Mouse (Mus musculus): ENCODE measurements at regions not wholly inside any gene's neighbourhood (a gene's known extent, or its start where the extent isn't known, plus 50 kb on each side); places are given as distances from the start of the nearest gene placed in this dataset.
A peak's percentile ranks its signal among the peaks of the same experiment; 100 is the strongest.
"Not testable (repeated sequence)": the region's sequence is repeated elsewhere in the genome, so short reads cannot be mapped to it uniquely, and the experiment has no call there.

DNA sequence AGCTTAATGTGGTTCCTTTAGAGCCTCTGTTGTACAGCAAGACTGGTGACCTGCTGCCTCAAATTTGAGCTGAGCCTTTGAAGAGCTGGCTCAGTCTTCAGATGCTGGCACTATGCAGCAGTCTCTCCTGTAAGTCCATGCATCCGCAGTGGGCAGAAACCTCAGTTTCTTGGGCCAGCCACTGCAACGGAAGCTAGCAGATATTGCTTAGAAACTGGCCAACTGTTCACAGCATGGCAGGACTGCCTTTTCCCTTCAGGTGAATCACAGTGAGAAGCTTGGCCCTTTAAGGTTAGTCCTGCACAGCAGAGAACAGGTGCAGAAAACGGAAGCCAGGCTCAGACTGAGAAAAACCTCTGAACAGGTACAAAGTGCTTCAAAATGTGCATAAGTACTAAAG is 1976.8 kb upstream of the G6pd2 start:
- ATAC-seq (ENCODE audit: low FRiP score): no peak
- no peaks in the 10 kb centered on the region for H3K27me3 ChIP-seq (ENCODE audit: control insufficient read depth, insufficient read depth, low read length)
- H3K36me3 ChIP-seq (ENCODE audit: control insufficient read depth, insufficient read depth, low read length): no peaks in the 10 kb centered on the region
- H3K9ac ChIP-seq (ENCODE audit: low read depth, low read length): no peak overlapping the region
- WGBS: 84% methylated on average over 3 of the region's 3 CpGs
- H3K9me3 ChIP-seq (ENCODE audit: control insufficient read depth, low read length): no peaks in the 10 kb centered on the region
- H3K27ac ChIP-seq (ENCODE audit: low read depth, low read length): no peak overlapping the region
- no peak overlapping the region for H3K4me2 ChIP-seq (replicated peaks; ENCODE audit: low read depth, low read length)
- no peak for DNase-seq (ENCODE audit: low spot score)
- no peak overlapping the region for H3K4me3 ChIP-seq (ENCODE audit: low read depth, low read length)
- no peaks in the 10 kb centered on the region for H3K4me1 ChIP-seq (replicated peaks; ENCODE audit: control insufficient read depth, insufficient read depth, low read length)

DNA sequence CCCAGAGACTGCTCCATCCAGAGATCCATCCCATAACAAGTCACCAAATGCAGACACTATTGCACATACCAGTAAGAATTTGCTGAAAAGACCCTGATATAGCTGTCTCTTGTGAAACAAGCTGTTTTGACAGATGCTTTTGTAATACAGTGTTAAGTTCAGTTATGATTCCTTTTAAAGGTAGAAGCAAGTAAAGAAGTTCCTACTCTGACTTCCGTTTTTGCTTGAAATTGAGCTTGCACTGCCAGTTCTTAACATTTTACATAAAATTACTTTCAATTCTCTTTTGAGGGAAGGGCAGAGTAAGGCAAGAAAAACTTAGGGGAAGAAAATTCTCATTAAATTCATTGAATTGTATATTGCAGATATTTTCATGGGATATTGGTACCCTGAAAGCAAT is 1962.9 kb upstream of the G6pd2 start:
- Histone ChIP-seq H3K4me2 (replicated peaks; ENCODE audit: low read depth, low read length) (no peak overlapping the region), H3K27ac (ENCODE audit: low read depth, low read length) (no peak overlapping the region), H3K36me3 (ENCODE audit: control insufficient read depth, insufficient read depth, low read length) (no peaks in the 10 kb centered on the region), H3K9me3 (ENCODE audit: control insufficient read depth, low read length) (no peaks in the 10 kb centered on the region), H3K4me1 (replicated peaks; ENCODE audit: control insufficient read depth, insufficient read depth, low read length) (no peaks in the 10 kb centered on the region), H3K27me3 (ENCODE audit: control insufficient read depth, insufficient read depth, low read length) (no peaks in the 10 kb centered on the region), H3K9ac (ENCODE audit: low read depth, low read length) (no peak overlapping the region), H3K4me3 (ENCODE audit: low read depth, low read length) (no peak overlapping the region)
- WGBS: 67% methylated on average over 1 of the region's 1 CpGs
- ATAC-seq (ENCODE audit: low FRiP score) (no peak), DNase-seq (ENCODE audit: low spot score) (no peak)

DNA sequence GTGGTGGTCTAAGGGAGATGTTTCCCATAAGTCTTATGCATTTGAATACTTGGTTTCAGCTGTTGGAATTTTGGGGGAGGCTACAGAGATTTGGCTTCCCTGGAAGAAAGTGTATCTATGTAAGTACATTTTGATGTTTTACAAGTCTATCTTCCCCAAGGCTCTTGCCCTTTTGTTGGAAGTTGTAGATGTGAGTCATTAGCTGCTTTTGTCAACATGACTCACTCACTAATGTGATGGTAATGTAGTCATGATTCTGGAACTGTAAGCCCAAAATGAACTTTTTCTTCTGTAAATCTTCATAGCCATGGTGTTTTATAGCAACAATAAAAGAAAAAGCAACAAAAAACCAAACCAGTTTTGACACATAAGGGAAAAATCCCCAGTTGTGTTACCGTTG is 1961.0 kb upstream of the G6pd2 start:
- Histone ChIP-seq H3K4me3 (ENCODE audit: low read depth, low read length) (no peak overlapping the region), H3K9ac (ENCODE audit: low read depth, low read length) (no peak overlapping the region), H3K4me1 (replicated peaks; ENCODE audit: control insufficient read depth, insufficient read depth, low read length) (no peaks in the 10 kb centered on the region), H3K36me3 (ENCODE audit: control insufficient read depth, insufficient read depth, low read length) (no peaks in the 10 kb centered on the region), H3K9me3 (ENCODE audit: control insufficient read depth, low read length) (no peaks in the 10 kb centered on the region), H3K27me3 (ENCODE audit: control insufficient read depth, insufficient read depth, low read length) (no peaks in the 10 kb centered on the region), H3K4me2 (replicated peaks; ENCODE audit: low read depth, low read length) (no peak overlapping the region), H3K27ac (ENCODE audit: low read depth, low read length) (no peak overlapping the region)
- WGBS: 92% methylated on average over 1 of the region's 1 CpGs
- no peak for DNase-seq (ENCODE audit: low spot score)
- ATAC-seq (ENCODE audit: low FRiP score): no peak

DNA sequence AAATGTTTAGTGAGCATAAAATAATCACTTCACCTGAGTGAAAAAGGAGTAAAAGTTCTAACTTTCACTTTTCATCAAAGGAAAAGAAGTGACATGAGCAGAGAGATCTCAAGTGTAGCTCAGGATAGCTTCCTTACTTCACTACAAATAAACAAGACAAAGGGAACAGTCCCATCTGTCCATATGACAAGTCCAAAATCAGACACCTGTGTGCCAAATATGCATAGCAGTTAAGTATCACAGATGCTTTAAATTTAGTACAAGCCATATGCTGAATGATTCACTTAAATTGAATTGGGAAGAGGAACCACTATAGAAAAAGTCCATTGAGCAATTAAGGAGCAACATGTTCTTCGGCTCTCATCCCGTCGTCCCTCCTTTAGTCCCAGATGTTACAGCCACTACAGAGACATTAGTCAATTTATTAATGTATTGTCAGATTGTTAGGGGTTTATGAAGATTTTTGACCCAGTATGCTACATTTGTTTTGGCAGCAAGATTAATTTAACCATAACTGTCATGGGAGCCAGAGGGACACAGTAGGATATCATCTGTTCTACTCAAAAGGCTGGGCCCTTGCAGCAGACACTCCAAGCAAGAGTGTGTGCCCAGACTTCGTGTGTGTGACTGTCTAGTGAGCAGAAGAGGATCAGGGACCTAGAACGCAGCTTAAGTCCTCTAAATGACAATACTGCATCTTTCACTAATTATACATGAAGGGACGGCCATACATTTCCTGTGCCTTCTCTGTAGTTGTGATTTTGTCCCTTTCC is 1914.5 kb upstream of the G6pd2 start:
- Histone ChIP-seq H3K4me2 (replicated peaks; ENCODE audit: low read depth, low read length) (no peak overlapping the region), H3K27ac (ENCODE audit: low read depth, low read length) (no peak overlapping the region), H3K27me3 (ENCODE audit: control insufficient read depth, insufficient read depth, low read length) (no peaks in the 10 kb centered on the region), H3K9me3 (ENCODE audit: control insufficient read depth, low read length) (no peaks in the 10 kb centered on the region), H3K9ac (ENCODE audit: low read depth, low read length) (no peak overlapping the region), H3K4me1 (replicated peaks; ENCODE audit: control insufficient read depth, insufficient read depth, low read length) (no peaks in the 10 kb centered on the region), H3K4me3 (ENCODE audit: low read depth, low read length) (no peak overlapping the region), H3K36me3 (ENCODE audit: control insufficient read depth, insufficient read depth, low read length) (no peaks in the 10 kb centered on the region)
- no peak for ATAC-seq (ENCODE audit: low FRiP score)
- WGBS: 86% methylated on average over 6 of the region's 6 CpGs
- DNase-seq (ENCODE audit: low spot score): no peak

DNA sequence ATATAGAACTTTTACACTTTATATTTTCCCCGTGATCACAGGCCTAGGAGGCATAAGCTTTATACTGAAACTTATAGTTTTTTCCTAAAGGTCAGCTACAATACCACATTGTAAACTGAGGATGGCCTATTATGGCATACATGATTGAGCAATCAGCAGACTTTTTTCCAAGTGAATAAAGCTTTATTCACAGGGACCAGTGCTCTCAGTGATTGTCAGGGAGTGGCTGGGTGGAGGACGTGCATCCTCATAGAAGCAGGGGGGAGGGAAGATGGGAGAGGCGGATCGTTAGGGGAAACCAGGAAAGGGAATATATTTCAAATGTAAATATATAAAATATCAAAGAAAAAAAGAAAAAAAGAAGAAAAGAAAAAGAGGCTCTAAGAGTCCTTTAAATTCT is 1886.7 kb upstream of the G6pd2 start:
- WGBS: 68% methylated on average over 4 of the region's 4 CpGs
- no peak overlapping the region for H3K9ac ChIP-seq (ENCODE audit: low read depth, low read length)
- DNase-seq (ENCODE audit: low spot score) (no peak), ATAC-seq (ENCODE audit: low FRiP score) (no peak)
- no peak overlapping the region for H3K4me3 ChIP-seq (ENCODE audit: low read depth, low read length)
- H3K27me3 ChIP-seq (ENCODE audit: control insufficient read depth, insufficient read depth, low read length): no peaks in the 10 kb centered on the region
- H3K9me3 ChIP-seq (ENCODE audit: control insufficient read depth, low read length): no peaks in the 10 kb centered on the region
- no peak overlapping the region for H3K27ac ChIP-seq (ENCODE audit: low read depth, low read length)
- H3K36me3 ChIP-seq (ENCODE audit: control insufficient read depth, insufficient read depth, low read length): no peaks in the 10 kb centered on the region
- H3K4me1 ChIP-seq (replicated peaks; ENCODE audit: control insufficient read depth, insufficient read depth, low read length): no peaks in the 10 kb centered on the region
- H3K4me2 ChIP-seq (replicated peaks; ENCODE audit: low read depth, low read length): no peak overlapping the region

DNA sequence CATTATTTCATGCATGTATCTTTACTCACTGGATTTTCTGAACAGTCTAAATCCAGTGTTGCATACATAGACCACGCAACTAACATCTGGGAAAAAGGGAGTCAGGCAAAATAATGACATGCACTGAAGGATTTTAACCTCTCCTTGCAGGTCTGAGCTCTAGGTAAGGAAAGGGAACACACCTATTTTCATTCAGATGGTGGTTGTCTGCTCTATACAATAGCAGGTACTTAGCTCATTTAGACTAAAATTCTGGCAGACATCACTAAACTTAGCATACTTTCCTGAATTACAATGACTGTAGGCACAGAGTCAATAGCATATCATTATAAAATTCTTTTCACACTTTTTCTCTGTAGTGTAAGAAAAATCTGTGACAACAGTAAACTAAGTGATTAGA is 1867.8 kb upstream of the G6pd2 start:
- Histone ChIP-seq H3K27me3 (ENCODE audit: control insufficient read depth, insufficient read depth, low read length) (no peaks in the 10 kb centered on the region), H3K9ac (ENCODE audit: low read depth, low read length) (no peak overlapping the region)

DNA sequence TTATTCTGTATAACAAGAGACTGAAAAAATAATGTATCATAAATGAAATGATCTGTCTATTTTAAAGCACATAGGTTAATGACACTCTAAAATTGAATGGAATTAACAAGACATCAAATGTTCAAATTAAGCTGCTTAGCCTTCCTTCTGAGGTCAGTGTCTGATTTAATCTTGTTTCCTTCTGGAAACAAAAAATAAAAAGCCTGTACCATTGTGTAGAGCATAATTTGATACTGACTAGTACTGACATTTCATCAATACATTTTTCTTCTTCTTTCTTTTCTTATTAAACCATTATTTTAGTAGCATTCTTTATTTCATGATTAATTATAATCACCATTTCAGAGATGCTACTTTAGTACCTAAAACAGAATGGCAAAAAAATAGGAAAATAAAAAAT is 1862.9 kb upstream of the G6pd2 start:
- H3K4me1 ChIP-seq (replicated peaks; ENCODE audit: control insufficient read depth, insufficient read depth, low read length): no peaks in the 10 kb centered on the region
- ATAC-seq (ENCODE audit: low FRiP score) (no peak), DNase-seq (ENCODE audit: low spot score) (no peak)
- no peak overlapping the region for H3K9ac ChIP-seq (ENCODE audit: low read depth, low read length)
- H3K36me3 ChIP-seq (ENCODE audit: control insufficient read depth, insufficient read depth, low read length): no peaks in the 10 kb centered on the region
- H3K27me3 ChIP-seq (ENCODE audit: control insufficient read depth, insufficient read depth, low read length): no peaks in the 10 kb centered on the region
- no peak overlapping the region for H3K4me2 ChIP-seq (replicated peaks; ENCODE audit: low read depth, low read length)
- no peak overlapping the region for H3K27ac ChIP-seq (ENCODE audit: low read depth, low read length)
- no peak overlapping the region for H3K4me3 ChIP-seq (ENCODE audit: low read depth, low read length)
- no peaks in the 10 kb centered on the region for H3K9me3 ChIP-seq (ENCODE audit: control insufficient read depth, low read length)

More for the DNA sequence above, 1867.8 kb upstream of the G6pd2 start:
- Histone ChIP-seq H3K36me3 (ENCODE audit: control insufficient read depth, insufficient read depth, low read length) (no peaks in the 10 kb centered on the region), H3K4me3 (ENCODE audit: low read depth, low read length) (no peak overlapping the region), H3K4me2 (replicated peaks; ENCODE audit: low read depth, low read length) (no peak overlapping the region), H3K4me1 (replicated peaks; ENCODE audit: control insufficient read depth, insufficient read depth, low read length) (no peaks in the 10 kb centered on the region), H3K9me3 (ENCODE audit: control insufficient read depth, low read length) (no peaks in the 10 kb centered on the region), H3K27ac (ENCODE audit: low read depth, low read length) (no peak overlapping the region)
- WGBS: 94% methylated on average over 1 of the region's 1 CpGs
- DNase-seq (ENCODE audit: low spot score) (no peak), ATAC-seq (ENCODE audit: low FRiP score) (no peak)

DNA sequence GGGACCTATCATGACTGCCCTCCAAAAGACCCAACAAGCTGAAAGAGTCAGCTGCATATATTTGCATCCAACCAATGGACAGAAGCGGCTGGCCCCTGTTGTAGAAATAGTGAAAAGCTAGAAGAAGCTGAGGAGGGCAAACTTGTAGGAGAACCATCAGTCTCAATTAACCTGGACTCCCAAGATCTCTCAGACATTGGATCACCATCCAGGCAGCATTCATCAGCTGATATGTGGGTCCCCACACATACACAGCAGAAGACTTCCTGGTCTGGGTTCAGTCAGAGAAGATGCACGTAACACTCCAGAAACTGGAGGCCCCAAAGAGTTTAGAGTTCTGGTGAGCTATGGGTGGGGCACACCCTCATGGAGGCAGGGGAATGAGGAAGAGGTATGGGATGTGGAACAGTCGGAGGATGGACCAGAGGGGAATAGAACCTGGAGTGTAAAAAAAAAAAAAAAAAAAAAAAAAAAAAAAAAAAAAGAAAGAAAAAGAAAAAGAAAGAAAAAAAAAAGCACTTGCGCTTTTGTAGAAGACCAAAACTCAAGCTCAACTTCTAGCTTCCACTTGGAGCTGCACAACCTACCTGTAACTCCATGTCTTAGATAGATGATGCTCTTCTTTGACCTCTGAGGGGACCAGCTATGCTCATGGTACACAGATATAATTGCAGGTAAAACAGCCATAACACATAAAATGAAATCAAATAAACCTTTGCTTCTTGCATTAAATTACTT is 1860.6 kb upstream of the G6pd2 start:
- Histone ChIP-seq H3K27me3 (ENCODE audit: control insufficient read depth, insufficient read depth, low read length) (no peaks in the 10 kb centered on the region), H3K27ac (ENCODE audit: low read depth, low read length) (no peak overlapping the region), H3K4me1 (replicated peaks; ENCODE audit: control insufficient read depth, insufficient read depth, low read length) (no peaks in the 10 kb centered on the region), H3K9ac (ENCODE audit: low read depth, low read length) (no peak overlapping the region), H3K9me3 (ENCODE audit: control insufficient read depth, low read length) (no peaks in the 10 kb centered on the region), H3K4me2 (replicated peaks; ENCODE audit: low read depth, low read length) (no peak overlapping the region), H3K36me3 (ENCODE audit: control insufficient read depth, insufficient read depth, low read length) (no peaks in the 10 kb centered on the region), H3K4me3 (ENCODE audit: low read depth, low read length) (no peak overlapping the region)
- DNase-seq (ENCODE audit: low spot score) (peak; percentile 1), ATAC-seq (ENCODE audit: low FRiP score) (no peak)
- 92% methylated on average over 4 of the region's 4 CpGs for WGBS

DNA sequence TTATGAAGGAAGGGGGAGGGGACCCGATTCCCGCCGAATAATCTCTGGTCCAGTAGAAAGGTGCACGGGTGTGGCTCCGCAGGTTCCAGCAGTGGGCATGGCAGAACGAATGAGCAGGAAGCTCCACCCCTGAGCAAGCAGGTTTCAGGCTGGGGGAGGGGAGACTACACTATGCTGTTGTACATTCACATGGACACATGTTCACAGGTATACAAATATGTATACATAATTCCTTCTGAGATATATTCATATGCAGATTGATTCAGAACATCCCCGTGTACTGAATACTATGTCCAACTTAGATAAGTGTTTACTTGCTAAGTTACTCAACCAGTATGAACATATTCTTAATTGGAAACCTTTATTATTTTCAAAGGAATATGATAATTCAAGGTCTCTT is 1852.4 kb upstream of the G6pd2 start:
- not testable (repeated sequence) for H3K27me3 ChIP-seq (ENCODE audit: control insufficient read depth, insufficient read depth, low read length); ATAC-seq (ENCODE audit: low FRiP score); DNase-seq (ENCODE audit: low spot score); H3K9ac ChIP-seq (ENCODE audit: low read depth, low read length); H3K27ac ChIP-seq (ENCODE audit: low read depth, low read length); H3K4me3 ChIP-seq (ENCODE audit: low read depth, low read length); H3K9me3 ChIP-seq (ENCODE audit: control insufficient read depth, low read length); H3K4me2 ChIP-seq (replicated peaks; ENCODE audit: low read depth, low read length); H3K4me1 ChIP-seq (replicated peaks; ENCODE audit: control insufficient read depth, insufficient read depth, low read length); H3K36me3 ChIP-seq (ENCODE audit: control insufficient read depth, insufficient read depth, low read length)
- WGBS: 93% methylated on average over 3 of the region's 7 CpGs

Measured in hindbrain, embryonic 11.5 days (tissue).